Mouse (Mus musculus): ENCODE results near the gene Mpped2. TPM values are rescaled to one million over a fixed set of nuclear protein-coding genes. Genes with fewer than 3 reads are reported as not detected.

The Mpped2 gene
- total and polyA plus RNA-seq, 3 experiments, result not detected

DNA sequence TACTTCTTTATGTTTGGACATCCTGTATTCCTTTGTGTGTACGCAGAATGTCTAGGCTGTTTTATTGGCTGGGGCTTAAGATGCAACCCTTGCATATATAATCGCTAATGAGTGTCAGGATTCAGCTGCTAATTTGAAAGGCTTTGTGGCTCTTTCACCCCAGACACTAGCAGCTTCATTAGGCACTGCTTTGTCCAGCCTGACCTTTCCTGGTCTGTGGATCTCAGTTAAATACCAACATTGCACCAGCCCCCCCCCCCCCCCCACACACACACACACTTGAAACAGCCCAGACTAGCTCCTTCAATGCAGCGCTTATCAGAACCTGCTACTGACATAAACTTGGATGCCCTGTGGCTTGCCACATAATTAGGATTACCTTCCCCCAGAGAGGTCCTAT lies 104.8 kb downstream of the Mpped2 start:
- Histone ChIP-seq H3K27me3 (replicated peaks) (no peaks in the 10 kb centered on the region), H3K27ac (ENCODE audit: insufficient read depth, low read depth) (no peak overlapping the region), H3K9me3 (replicated peaks; ENCODE audit: low read length) (peaks cover 49% of the 10 kb centered on the region), H3K4me3 (replicated peaks in 1 of 3; ENCODE audit: low read depth in 2 of 3, low read length in 2 of 3, poor library complexity in 1 of 3) (no peak overlapping the region), H3K9ac (ENCODE audit: insufficient read depth, low read depth) (no peak overlapping the region), H3K4me2 (ENCODE audit: insufficient read depth, low read depth, poor library complexity, severe bottlenecking) (no peak overlapping the region), H3K79me2 (replicated peaks; ENCODE audit: control insufficient read depth, extremely low read depth, insufficient read depth, poor library complexity, severe bottlenecking) (no peaks in the 10 kb centered on the region), H3K4me1 (ENCODE audit: control insufficient read depth in 1 of 2, insufficient read depth in 2 of 2) (no peaks in the 10 kb centered on the region), H3K36me3 (replicated peaks in 1 of 2; ENCODE audit: control insufficient read depth in 1 of 2, insufficient read depth in 1 of 2, low read length in 1 of 2) (no peaks in the 10 kb centered on the region)
- DNase-seq (ENCODE audit: extremely low read depth), result no peak
- dilution Hi-C loops (cut with MboI; ENCODE audit: extremely low pct_ligation_motif_present, extremely low pct_unique_long_range_greater_than_20kb, low sequenced_read_pairs), result no loop called here
- in situ Hi-C loops (cut with MboI; ENCODE audit: low pct_ligation_motif_present, low pct_unique_long_range_greater_than_20kb, low sequenced_read_pairs), result no loop called here
- TF ChIP-seq MAFK (IDR thresholded peaks at IDR 0.05; ENCODE audit: insufficient replicate concordance, low read length) (no peak), POLR2A (IDR thresholded peaks at IDR 0.05; ENCODE audit: low read depth, low read length) (no peak), SIN3A (IDR thresholded peaks at IDR 0.05; ENCODE audit: low read length) (no peak), MAZ (IDR thresholded peaks at IDR 0.05; ENCODE audit: low read depth, low read length) (no peak), ZMIZ1 (IDR thresholded peaks at IDR 0.05; ENCODE audit: low read depth, low read length) (no peak), NELFE (IDR thresholded peaks at IDR 0.05; ENCODE audit: low read depth, low read length) (no peak), E2F4 (IDR thresholded peaks at IDR 0.05; ENCODE audit: insufficient replicate concordance, low read depth, low read length) (no peak)

DNA sequence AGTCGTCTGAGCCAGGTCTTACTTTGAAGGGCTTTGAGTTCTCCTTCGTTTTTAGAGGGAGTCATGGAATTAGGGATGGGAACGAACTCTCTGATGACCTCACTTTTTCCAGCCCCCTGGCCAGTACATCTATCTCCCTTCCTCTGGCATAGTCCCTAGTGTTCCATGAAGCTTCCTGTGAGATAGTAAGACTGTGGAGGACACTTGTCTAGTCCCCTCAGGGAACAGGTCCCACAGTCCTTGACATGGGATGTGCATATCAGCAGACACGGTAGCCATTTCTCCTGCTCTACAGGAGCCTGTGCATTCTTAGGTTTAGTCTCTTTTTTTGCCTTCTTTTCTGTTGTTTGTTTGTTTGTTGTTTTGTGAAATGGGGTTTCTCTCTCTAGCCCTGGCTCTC lies 105.8 kb downstream of the Mpped2 start:
- H3K27ac ChIP-seq (ENCODE audit: insufficient read depth, low read depth), result no peak overlapping the region
- dilution Hi-C loops (cut with MboI; ENCODE audit: extremely low pct_ligation_motif_present, extremely low pct_unique_long_range_greater_than_20kb, low sequenced_read_pairs), result no loop called here
- H3K4me2 ChIP-seq (ENCODE audit: insufficient read depth, low read depth, poor library complexity, severe bottlenecking), result no peak overlapping the region
- H3K36me3 ChIP-seq (replicated peaks in 1 of 2; ENCODE audit: control insufficient read depth in 1 of 2, insufficient read depth in 1 of 2, low read length in 1 of 2), result no peaks in the 10 kb centered on the region
- no peaks in the 10 kb centered on the region for H3K79me2 ChIP-seq (replicated peaks; ENCODE audit: control insufficient read depth, extremely low read depth, insufficient read depth, poor library complexity, severe bottlenecking)
- no peak overlapping the region for H3K9ac ChIP-seq (ENCODE audit: insufficient read depth, low read depth)
- no peaks in the 10 kb centered on the region for H3K27me3 ChIP-seq (replicated peaks)
- H3K9me3 ChIP-seq (replicated peaks; ENCODE audit: low read length), result peaks cover 47% of the 10 kb centered on the region
- no peak for DNase-seq (ENCODE audit: extremely low read depth)
- TF ChIP-seq ZC3H11A (IDR thresholded peaks at IDR 0.05; ENCODE audit: low read depth, low read length) (no peak), USF1 (IDR thresholded peaks at IDR 0.05; ENCODE audit: low read depth, low read length) (no peak), SMC3 (IDR thresholded peaks at IDR 0.05; ENCODE audit: low read depth, low read length) (no peak), SIN3A (IDR thresholded peaks at IDR 0.05; ENCODE audit: low read length) (no peak), TCF12 (IDR thresholded peaks at IDR 0.05; ENCODE audit: low read depth, low read length) (no peak), NELFE (IDR thresholded peaks at IDR 0.05; ENCODE audit: low read depth, low read length) (no peak), NRF1 (IDR thresholded peaks at IDR 0.05; ENCODE audit: low read depth, low read length) (no peak), IRF4 (IDR thresholded peaks at IDR 0.05; ENCODE audit: low read depth, low read length) (no peak), TBP (conservative IDR thresholded peaks at IDR 0.05; ENCODE audit: low read depth, low read length) (no peak), GABPA (IDR thresholded peaks at IDR 0.05; ENCODE audit: insufficient replicate concordance, low read depth, low read length) (no peak), RAD21 (IDR thresholded peaks at IDR 0.05; ENCODE audit: low read depth, low read length) (no peak), ZMIZ1 (IDR thresholded peaks at IDR 0.05; ENCODE audit: low read depth, low read length) (no peak)
- in situ Hi-C loops (cut with MboI; ENCODE audit: low pct_ligation_motif_present, low pct_unique_long_range_greater_than_20kb, low sequenced_read_pairs), result no loop called here
- no peak overlapping the region for H3K4me3 ChIP-seq (replicated peaks in 1 of 3; ENCODE audit: low read depth in 2 of 3, low read length in 2 of 3, poor library complexity in 1 of 3)
- no peaks in the 10 kb centered on the region for H3K4me1 ChIP-seq (ENCODE audit: control insufficient read depth in 1 of 2, insufficient read depth in 2 of 2)

All from CH12.LX (cell line).